In the genomic region with DNA sequence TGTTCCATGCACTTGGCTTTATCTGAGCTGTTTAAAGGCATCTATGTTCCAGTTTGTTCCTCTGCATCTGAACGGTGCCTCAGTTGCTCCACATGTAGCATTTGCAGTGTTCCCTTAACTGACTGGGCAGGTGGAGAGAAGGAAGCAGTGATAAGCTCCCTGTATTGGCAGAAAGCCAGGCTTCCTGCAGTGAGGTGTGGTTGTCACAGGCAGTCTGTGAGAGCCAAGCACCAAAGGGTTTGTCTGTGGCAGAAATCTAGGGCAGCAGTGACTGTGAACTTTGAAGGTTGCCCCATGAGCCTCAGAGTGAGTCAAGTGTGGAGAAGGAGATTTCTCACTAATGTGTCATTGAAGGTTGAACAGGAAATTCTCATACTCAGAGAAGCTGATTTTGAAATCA, we compare ENCODE assay signal across 13 mouse cellular contexts. TPM values are rescaled to one million over a fixed set of nuclear protein-coding genes. Genes with fewer than 3 reads are reported as not detected.
DNase-seq lines count a peak whose midpoint lies in the region; ATAC-seq and TF ChIP-seq lines count a peak whose summit lies in the region.
"Had no signal": no experiment of that assay in that cellular context is flagged by ENCODE, and none has a peak within 500 bp of the region (broad histone marks: within the 10 kb centered on the region; RNA-seq: fewer than 3 reads in every experiment).

No protein-coding gene starts in this region.

- TF ChIP-seq CTCF in midbrain, postnatal 0 days (IDR thresholded peaks at IDR 0.05): no peak
- no peak for TF ChIP-seq CTCF in brain, embryonic 14.5 days (IDR thresholded peaks at IDR 0.05; ENCODE audit: borderline replicate concordance, extremely low read depth, insufficient read depth, insufficient read length)

- 73% methylated on average over 1 of the region's 1 CpGs for WGBS in midbrain, embryonic 14.5 days
- 70% methylated on average over 1 of the region's 1 CpGs for WGBS in midbrain, postnatal 0 days
- WGBS in liver, embryonic 11.5 days: 57% methylated on average over 1 of the region's 1 CpGs

- H3K36me3 ChIP-seq in midbrain, embryonic 14.5 days (ENCODE audit: control insufficient read depth, insufficient read depth, low read length): no peaks in the 10 kb centered on the region
- no peaks in the 10 kb centered on the region for H3K36me3 ChIP-seq in midbrain, postnatal 0 days (ENCODE audit: insufficient read depth, low read length)
- no peaks in the 10 kb centered on the region for H3K36me3 ChIP-seq in liver, embryonic 11.5 days (ENCODE audit: control insufficient read depth, insufficient read depth, low read length)
- H3K36me3 ChIP-seq: limb, embryonic 10.5 days; neural tube, embryonic 15.5 days had no signal

- peak; percentile 5 to 28 for DNase-seq in cerebellum, postnatal 14 days
- DNase-seq in midbrain, embryonic 14.5 days: peak; percentile 0
- no peak for DNase-seq in midbrain, postnatal 0 days (ENCODE audit: low spot score)
- DNase-seq in brain, embryonic 14.5 days (ENCODE audit: low read depth): peak; percentile 0
- peak; percentile 2 to 6 for DNase-seq in thymus, adult 18-20 months
- DNase-seq in frontal cortex, postnatal 36 days (ENCODE audit: low spot score in 2 of 2): no peak
- DNase-seq in liver, embryonic 11.5 days (ENCODE audit: low spot score): no peak

- ATAC-seq in cerebellum, adult (ENCODE audit: insufficient number of reproducible peaks, low FRiP score, low TSS enrichment): no peak
- no peak for ATAC-seq in midbrain, embryonic 14.5 days (ENCODE audit: low FRiP score, low TSS enrichment)
- ATAC-seq in midbrain, postnatal 0 days (ENCODE audit: low FRiP score): no peak
- no peak for ATAC-seq in liver, embryonic 11.5 days (replicated peaks; ENCODE audit: low FRiP score)

- H3K4me2 ChIP-seq in midbrain, embryonic 14.5 days (ENCODE audit: low read length): no peak overlapping the region
- no peak overlapping the region for H3K4me2 ChIP-seq in midbrain, postnatal 0 days (ENCODE audit: low read depth, low read length, poor library complexity, severe bottlenecking)
- no peak overlapping the region for H3K4me2 ChIP-seq in liver, embryonic 11.5 days
- H3K4me2 ChIP-seq: heart, embryonic 11.5 days; neural tube, embryonic 15.5 days had no signal

- no peak overlapping the region for H3K4me3 ChIP-seq in midbrain, embryonic 14.5 days (replicated peaks; ENCODE audit: low read depth, low read length)
- H3K4me3 ChIP-seq in midbrain, postnatal 0 days (ENCODE audit: low read depth, low read length): no peak overlapping the region
- no peak overlapping the region for H3K4me3 ChIP-seq in liver, embryonic 11.5 days (ENCODE audit: low read depth, low read length)
- H3K4me3 ChIP-seq: limb, embryonic 10.5 days; neural tube, embryonic 15.5 days had no signal

- no peak for TF ChIP-seq POLR2A in brain, embryonic 14.5 days (IDR thresholded peaks at IDR 0.05; ENCODE audit: borderline replicate concordance, extremely low read depth, insufficient read depth, insufficient read length, poor library complexity, severe bottlenecking)

- H3K27ac ChIP-seq in midbrain, embryonic 14.5 days (replicated peaks; ENCODE audit: low read depth, low read length): no peak overlapping the region
- H3K27ac ChIP-seq in midbrain, postnatal 0 days (ENCODE audit: low read depth, low read length): no peak overlapping the region
- no peak overlapping the region for H3K27ac ChIP-seq in liver, embryonic 11.5 days (ENCODE audit: low read depth, low read length)
- H3K27ac ChIP-seq: limb, embryonic 10.5 days; neural tube, embryonic 15.5 days had no signal

- no peak overlapping the region for H3K9ac ChIP-seq in midbrain, embryonic 14.5 days (replicated peaks; ENCODE audit: low read length)
- no peak overlapping the region for H3K9ac ChIP-seq in midbrain, postnatal 0 days (replicated peaks; ENCODE audit: low read length, poor library complexity, severe bottlenecking)
- H3K9ac ChIP-seq in liver, embryonic 11.5 days (ENCODE audit: low read depth, low read length): no peak overlapping the region
- H3K9ac ChIP-seq: neural tube, embryonic 15.5 days had no signal

- H3K9me3 ChIP-seq in midbrain, embryonic 14.5 days (ENCODE audit: control insufficient read depth, low read length): no peaks in the 10 kb centered on the region; the same call in 1 of the 2 replicates
- no peaks in the 10 kb centered on the region for H3K9me3 ChIP-seq in midbrain, postnatal 0 days (ENCODE audit: low read length)
- H3K9me3 ChIP-seq in liver, embryonic 11.5 days (ENCODE audit: control insufficient read depth, low read length): no peaks in the 10 kb centered on the region
- H3K9me3 ChIP-seq: limb, embryonic 10.5 days; neural tube, embryonic 15.5 days had no signal

- no peaks in the 10 kb centered on the region for H3K4me1 ChIP-seq in midbrain, embryonic 14.5 days (ENCODE audit: control insufficient read depth, insufficient read depth, low read length)
- no peaks in the 10 kb centered on the region for H3K4me1 ChIP-seq in midbrain, postnatal 0 days (ENCODE audit: insufficient read depth, low read length)
- no peaks in the 10 kb centered on the region for H3K4me1 ChIP-seq in liver, embryonic 11.5 days (replicated peaks; ENCODE audit: control insufficient read depth, insufficient read depth, low read length)
- H3K4me1 ChIP-seq: limb, embryonic 10.5 days; neural tube, embryonic 15.5 days had no signal

- H3K27me3 ChIP-seq in midbrain, embryonic 14.5 days (ENCODE audit: control insufficient read depth, insufficient read depth, low read length): no peaks in the 10 kb centered on the region
- H3K27me3 ChIP-seq in midbrain, postnatal 0 days (ENCODE audit: insufficient read depth, low read length): no peaks in the 10 kb centered on the region
- no peaks in the 10 kb centered on the region for H3K27me3 ChIP-seq in liver, embryonic 11.5 days (replicated peaks; ENCODE audit: control insufficient read depth, insufficient read depth, low read length)
- H3K27me3 ChIP-seq: neural tube, embryonic 15.5 days had no signal

RNA-seq across cellular contexts. Expression of gene Klrc1, which starts 1.6 kb away (rescaled TPM):
- polyA plus RNA-seq in midbrain, embryonic 14.5 days (2014; fragmentation: Nextera tagmentation; extraction: Ambion mirVana): not detected in 2 replicates
- total RNA-seq in midbrain, postnatal 0 days (2014; rRNA removed): not detected in 2 replicates
- polyA plus RNA-seq in midbrain, postnatal 0 days (2015; fragmentation: Nextera tagmentation; extraction: Ambion mirVana): not detected in 2 replicates
- not detected in 2 replicates for polyA plus RNA-seq in brain, embryonic 14.5 days (2012; rRNA removed)
- polyA plus RNA-seq in liver, embryonic 11.5 days (2014; fragmentation: Nextera tagmentation; extraction: Ambion mirVana): not detected in 2 replicates
- polyA plus RNA-seq: heart, embryonic 11.5 days; intestine, embryonic 14.5 days; limb, embryonic 10.5 days; neural tube, embryonic 15.5 days had no signal

RNA-seq across cellular contexts. Expression of gene Klrc2, which starts 19.9 kb away (rescaled TPM):
- polyA plus RNA-seq in midbrain, embryonic 14.5 days (2014; fragmentation: Nextera tagmentation; extraction: Ambion mirVana): not detected in 2 replicates
- not detected in 2 replicates for total RNA-seq in midbrain, postnatal 0 days (2014; rRNA removed)
- not detected in 2 replicates for polyA plus RNA-seq in midbrain, postnatal 0 days (2015; fragmentation: Nextera tagmentation; extraction: Ambion mirVana)
- not detected in 2 replicates for polyA plus RNA-seq in brain, embryonic 14.5 days (2012; rRNA removed)
- not detected in 2 replicates for polyA plus RNA-seq in liver, embryonic 11.5 days (2014; fragmentation: Nextera tagmentation; extraction: Ambion mirVana)
- polyA plus RNA-seq: heart, embryonic 11.5 days; intestine, embryonic 14.5 days; limb, embryonic 10.5 days; neural tube, embryonic 15.5 days had no signal

RNA-seq across cellular contexts. Expression of gene Klri1, which starts 36.6 kb away (rescaled TPM):
- polyA plus RNA-seq in midbrain, embryonic 14.5 days (2014; fragmentation: Nextera tagmentation; extraction: Ambion mirVana): not detected in 2 replicates
- total RNA-seq in midbrain, postnatal 0 days (2014; rRNA removed): not detected in 2 replicates
- not detected in 2 replicates for polyA plus RNA-seq in midbrain, postnatal 0 days (2015; fragmentation: Nextera tagmentation; extraction: Ambion mirVana)
- polyA plus RNA-seq in brain, embryonic 14.5 days (2012; rRNA removed): not detected in 2 replicates
- not detected in 2 replicates for polyA plus RNA-seq in liver, embryonic 11.5 days (2014; fragmentation: Nextera tagmentation; extraction: Ambion mirVana)
- total RNA-seq: adrenal gland, adult 18-20 months had no signal
- polyA plus RNA-seq: heart, embryonic 11.5 days; intestine, embryonic 14.5 days; limb, embryonic 10.5 days had no signal

RNA-seq across cellular contexts. Expression of gene Klrc3, which starts 37.2 kb away (rescaled TPM):
- not detected in 2 replicates for polyA plus RNA-seq in midbrain, embryonic 14.5 days (2014; fragmentation: Nextera tagmentation; extraction: Ambion mirVana)
- not detected in 2 replicates for total RNA-seq in midbrain, postnatal 0 days (2014; rRNA removed)
- not detected in 2 replicates for polyA plus RNA-seq in midbrain, postnatal 0 days (2015; fragmentation: Nextera tagmentation; extraction: Ambion mirVana)
- not detected in 2 replicates for polyA plus RNA-seq in brain, embryonic 14.5 days (2012; rRNA removed)
- polyA plus RNA-seq in liver, embryonic 11.5 days (2014; fragmentation: Nextera tagmentation; extraction: Ambion mirVana): not detected in 2 replicates
- polyA plus RNA-seq: heart, embryonic 11.5 days; intestine, embryonic 14.5 days; limb, embryonic 10.5 days; neural tube, embryonic 15.5 days had no signal

RNA-seq across cellular contexts. Expression of gene Klrk1, which starts 56.7 kb away (rescaled TPM):
- polyA plus RNA-seq in midbrain, embryonic 14.5 days (2014; fragmentation: Nextera tagmentation; extraction: Ambion mirVana): 0.19 and 0.21 TPM in 2 replicates
- total RNA-seq in midbrain, postnatal 0 days (2014; rRNA removed): not detected in 2 replicates
- 0.07 TPM in 1 of 2 replicates, not detected in the other for polyA plus RNA-seq in midbrain, postnatal 0 days (2015; fragmentation: Nextera tagmentation; extraction: Ambion mirVana)
- 0.01 TPM in 1 of 2 replicates, not detected in the other for polyA plus RNA-seq in brain, embryonic 14.5 days (2012; rRNA removed)
- not detected in 2 replicates for polyA plus RNA-seq in liver, embryonic 11.5 days (2014; fragmentation: Nextera tagmentation; extraction: Ambion mirVana)
- polyA plus RNA-seq: heart, embryonic 11.5 days; limb, embryonic 10.5 days had no signal

Comparison
In these comparisons a context has a peak if more than half of its experiments do, and no peak if none do; other contexts are left out.
1. DNase-seq: peak in cerebellum, postnatal 14 days (2 of 2), midbrain, embryonic 14.5 days (single experiment), brain, embryonic 14.5 days (single experiment) and thymus, adult 18-20 months (2 of 2); none in midbrain, postnatal 0 days (single experiment), frontal cortex, postnatal 36 days (0 of 2) and liver, embryonic 11.5 days (single experiment).